Mouse (Mus musculus) frontal cortex, postnatal 36 days (tissue): Measurements from ENCODE around the gene Zbed3.
A peak's percentile ranks its signal among the peaks of the same experiment; 100 is the strongest.
"Not testable (repeated sequence)": the region's sequence is repeated elsewhere in the genome, so short reads cannot be mapped to it uniquely, and the experiment has no call there.

Source experiments
- DNase-seq, 2 experiments: peaks; one replicate each; pipeline ENCODE4 v3.0.0; 2022; ENCODE audit warnings: low spot score in 2 of 2

Zbed3 gene

DNA sequence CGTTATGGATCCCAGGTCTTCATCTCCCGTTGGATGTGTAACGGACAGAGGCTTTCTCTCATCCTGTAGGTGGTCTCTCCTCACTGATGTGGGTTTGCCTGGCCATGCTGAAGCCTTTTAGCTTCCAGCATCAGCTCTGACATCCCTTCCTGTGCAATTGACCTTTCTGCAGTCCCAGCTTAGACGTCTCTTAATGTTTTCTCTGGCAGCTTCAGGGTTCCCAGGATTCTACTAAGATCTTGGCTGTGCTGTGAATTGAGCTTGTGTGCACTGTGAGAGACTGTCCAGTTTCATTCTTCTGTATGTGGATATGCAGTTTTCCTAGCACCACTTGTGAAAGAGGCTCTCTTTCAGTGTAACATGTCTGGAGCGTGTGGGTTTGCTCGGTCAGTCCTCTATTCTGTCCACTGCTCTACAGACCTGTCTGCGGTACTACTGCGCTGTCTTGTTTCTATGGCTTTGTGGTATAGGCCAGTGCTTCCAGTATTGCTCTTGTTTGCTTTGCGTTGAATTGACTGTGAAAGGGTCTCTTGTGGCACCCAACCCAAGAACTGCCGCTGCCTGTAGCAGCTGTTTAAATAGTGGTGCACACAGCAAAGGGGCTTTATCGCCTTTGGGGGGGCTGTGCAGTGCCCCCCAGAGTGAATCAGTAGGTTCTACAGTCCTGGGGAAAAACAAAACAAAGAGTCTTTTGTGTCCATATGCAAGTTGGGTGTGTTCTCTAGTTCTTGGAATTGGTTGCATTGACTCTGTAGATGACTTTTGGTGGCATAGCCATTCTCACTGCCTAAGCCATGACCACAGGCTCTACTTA lies 8.9 kb downstream of the Zbed3 start:
- DNase-seq: no peak

GRCm38 (mm10) chr13:95336122-95336677 lies 12.8 kb downstream of the Zbed3 start:
- no peak for DNase-seq

DNA sequence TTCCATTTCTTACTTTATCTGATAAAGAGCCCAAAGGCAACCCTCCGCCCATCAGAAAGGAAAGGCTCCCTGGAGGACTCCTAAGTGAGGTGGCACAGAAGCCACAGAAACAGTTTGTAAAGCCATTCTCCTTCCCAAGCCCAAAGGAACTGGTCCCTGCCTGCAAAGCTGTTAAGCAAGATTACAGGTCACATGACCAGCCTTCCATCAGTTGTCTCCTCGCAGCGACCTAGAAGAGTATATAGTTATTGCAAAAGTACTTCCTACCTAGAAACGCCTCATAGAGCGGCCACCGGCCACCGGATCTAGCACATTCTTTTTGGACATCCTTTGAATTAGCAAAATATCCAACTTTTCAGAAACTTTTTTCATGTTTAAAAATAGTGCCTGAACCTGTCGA lies 20.1 kb downstream of the Zbed3 start:
- DNase-seq: no peak

GRCm38 (mm10) chr13:95345869-95346268 lies 22.5 kb downstream of the Zbed3 start:
- DNase-seq: no peak

DNA sequence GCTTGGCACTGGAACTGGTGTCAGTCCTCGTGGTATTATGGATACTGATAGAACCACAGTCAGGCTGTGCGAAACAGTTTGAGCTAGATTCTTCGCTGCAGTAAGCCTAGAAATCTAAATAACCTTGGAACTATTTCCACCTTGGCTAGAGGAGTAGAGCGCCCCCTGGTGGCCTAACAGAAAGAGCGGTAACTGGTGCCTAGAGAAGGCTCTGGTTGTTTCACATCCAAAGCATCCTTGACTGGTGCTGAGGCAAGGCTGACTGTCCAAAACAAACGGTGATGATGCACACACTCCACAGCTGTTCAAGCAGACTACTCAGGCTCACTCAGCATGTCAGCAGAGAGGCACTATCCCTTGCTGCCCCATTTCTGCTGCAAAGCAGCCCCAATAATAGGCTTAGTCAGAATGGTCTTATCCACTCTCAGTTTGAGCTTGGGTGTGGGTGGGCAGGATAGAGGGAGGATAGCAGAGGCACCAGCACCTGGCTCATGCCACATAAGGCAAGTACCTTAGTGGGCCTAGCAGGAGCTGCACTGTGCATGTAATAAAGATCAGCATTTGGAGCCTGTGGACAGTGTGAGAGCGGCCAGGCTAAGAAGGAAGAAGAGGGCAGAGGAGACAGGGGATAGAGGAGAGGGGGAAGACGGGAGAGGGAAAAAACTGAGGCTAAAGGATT lies 23.7 kb downstream of the Zbed3 start:
- DNase-seq: peak; percentile 79 to 88

DNA sequence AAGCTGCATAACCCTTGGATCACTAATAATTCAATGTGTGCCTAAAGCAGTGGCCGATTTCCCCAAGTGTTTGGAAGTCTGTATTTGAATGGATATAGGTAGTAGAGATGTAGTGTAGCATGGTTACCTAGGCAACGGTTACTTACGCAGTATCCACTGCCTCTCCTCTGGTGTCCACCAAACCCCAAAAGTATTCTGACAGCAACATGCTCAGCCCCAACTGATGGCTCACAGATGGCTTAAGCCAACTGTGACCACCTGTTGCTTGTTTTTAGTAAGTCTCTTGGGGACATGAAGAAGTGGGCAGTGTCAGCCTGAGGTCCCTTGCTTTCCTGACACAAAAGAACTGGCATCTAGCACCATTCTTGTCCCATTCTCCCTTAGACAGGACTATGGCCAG lies 25.1 kb downstream of the Zbed3 start:
- DNase-seq: no peak

DNA sequence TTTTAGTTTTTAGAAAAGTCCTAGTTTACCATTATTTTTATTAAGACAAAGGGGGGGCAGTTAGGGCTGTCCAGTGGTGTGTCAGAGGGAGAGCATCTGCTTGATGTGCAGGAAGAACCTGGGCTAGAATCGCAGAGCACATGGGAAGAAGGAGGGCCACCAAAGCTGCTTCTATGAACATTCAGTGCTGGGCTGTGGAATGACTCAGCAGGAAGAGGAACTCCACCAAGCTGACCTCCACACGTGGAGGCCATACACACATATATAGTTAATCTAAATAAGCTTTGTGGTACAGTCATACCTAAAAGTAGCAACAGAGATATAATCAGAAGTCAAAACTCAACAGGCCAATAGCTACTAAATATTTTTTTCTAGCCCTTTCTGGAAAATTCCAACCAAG lies 34.8 kb downstream of the Zbed3 start:
- DNase-seq: no peak

DNA sequence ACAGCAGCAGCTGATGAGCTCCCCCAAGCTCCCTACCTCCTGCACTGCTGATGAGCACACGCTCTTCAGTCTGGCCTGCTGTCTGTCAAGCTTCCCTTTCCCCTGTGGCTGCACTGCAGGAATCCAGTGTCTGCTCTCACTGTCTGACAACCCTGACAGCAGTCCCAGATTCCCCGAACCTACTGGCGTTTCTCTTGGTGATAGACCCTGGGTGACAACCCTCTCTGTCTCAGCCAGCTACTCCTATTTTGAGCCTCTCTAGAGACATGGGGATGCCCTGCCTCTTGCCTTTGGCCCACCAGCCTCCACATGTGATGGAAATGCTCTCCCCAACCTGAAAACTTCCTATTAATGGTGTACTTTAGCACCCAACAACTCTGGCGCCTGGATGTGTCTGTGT lies 40.0 kb downstream of the Zbed3 start:
- no peak for DNase-seq

DNA sequence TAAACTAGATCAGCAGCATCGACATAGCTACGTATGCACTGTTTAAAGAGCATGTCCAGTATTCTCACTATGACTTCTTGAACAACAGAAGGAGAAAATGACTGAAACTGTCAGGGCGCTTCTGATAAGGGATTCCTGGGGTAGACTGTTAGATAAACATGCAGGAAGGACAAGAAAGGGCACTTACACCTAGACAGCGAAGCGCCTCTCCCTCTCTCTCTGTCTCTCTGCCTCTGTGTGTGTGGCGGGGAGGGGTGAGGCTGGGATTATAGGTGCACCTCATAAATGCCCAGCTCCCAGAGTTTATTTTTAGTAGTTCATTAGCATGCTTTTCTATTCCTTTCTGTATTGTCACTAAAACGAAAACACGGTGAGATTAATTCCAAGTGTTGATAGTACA lies 42.9 kb downstream of the Zbed3 start:
- no peak for DNase-seq

GRCm38 (mm10) chr13:95374701-95375553 lies 51.5 kb downstream of the Zbed3 start, which contains the start of gene Aggf1:
Gene Aggf1 (minus strand): TSS chr13:95375352.
- DNase-seq: peak; percentile 93 to 94

- DNase-seq: no peak
Measured at GRCm38 (mm10) chr13:95375554-95375914, 52.1 kb downstream of the Zbed3 start.

DNA sequence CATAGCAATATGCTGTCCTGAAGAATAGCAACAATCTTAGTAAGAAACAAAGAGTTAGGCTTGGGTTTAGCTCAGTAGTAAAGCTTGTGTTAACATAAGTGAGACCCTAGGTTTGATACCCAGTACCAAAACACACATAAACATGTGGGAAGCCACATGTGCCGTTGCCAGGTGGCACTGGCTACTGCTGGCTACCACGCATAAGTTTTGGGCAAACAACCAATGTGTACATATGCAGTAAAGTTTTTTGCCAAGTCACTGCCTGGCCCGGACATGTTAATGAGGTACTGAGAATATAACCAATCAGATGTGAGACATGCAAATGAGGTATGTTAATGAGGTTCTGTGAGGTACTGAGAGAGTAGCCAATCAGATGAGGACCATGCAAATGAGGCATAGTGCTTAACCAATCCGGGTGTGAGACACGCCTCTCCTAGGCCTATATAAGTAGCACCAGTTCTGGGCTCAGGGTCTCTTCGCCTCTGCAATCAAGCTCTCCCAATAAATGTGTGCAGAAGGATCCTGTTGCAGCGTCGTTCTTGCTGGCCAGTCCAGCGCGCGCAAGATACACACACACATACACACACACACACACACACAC lies 53.4 kb downstream of the Zbed3 start:
- not testable (repeated sequence) for DNase-seq

DNA sequence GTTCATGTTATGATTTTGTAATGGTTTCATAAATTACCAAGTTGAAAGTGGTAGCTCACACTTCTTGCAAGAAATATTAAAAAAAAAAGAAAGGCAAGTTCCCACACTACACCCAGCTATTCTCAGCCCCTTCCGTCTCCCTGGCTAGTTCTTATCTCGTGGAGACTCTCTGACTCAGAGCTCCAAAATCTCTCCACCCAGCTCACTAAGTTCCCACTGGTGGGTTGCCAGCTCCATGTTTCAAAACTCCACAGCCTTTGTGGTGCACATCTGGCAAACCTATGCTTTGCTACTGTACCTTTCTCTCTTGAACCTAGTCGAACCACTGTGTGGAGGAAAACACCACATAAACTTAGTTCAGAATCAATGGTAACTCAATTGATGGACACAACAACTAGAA lies 55.3 kb downstream of the Zbed3 start:
- no peak for DNase-seq

- no peak for DNase-seq
Measured at GRCm38 (mm10) chr13:95382418-95382817, 59.0 kb downstream of the Zbed3 start.
